Mouse (Mus musculus): ENCODE results near the gene Pbx4. TPM values are rescaled to one million over a fixed set of nuclear protein-coding genes. Genes with fewer than 3 reads are reported as not detected.

Pbx4 gene
- polyA plus RNA-seq, 1 experiment = 9.1 TPM

DNA sequence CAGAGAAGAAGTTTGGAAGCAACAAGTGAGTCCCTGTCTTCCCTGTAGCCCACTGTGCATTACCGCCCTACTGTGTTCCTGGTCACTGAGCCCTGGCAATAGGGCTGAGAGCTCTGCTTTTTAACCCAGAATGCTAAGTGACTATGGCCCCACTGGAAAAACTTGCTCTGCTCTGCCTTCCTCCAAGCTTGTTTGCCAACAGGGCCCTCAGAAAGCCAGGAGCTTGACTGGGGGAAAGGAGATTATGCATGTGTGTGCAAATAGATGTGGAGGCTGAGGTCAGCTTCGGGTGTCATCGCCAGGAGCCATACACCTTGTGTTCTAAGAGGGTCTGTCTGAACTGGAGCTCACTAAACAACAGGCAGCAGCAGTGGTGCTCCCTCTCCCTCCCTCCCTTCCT, 38.2 kb upstream of the Pbx4 start:
- H3K36me3 ChIP-seq (ENCODE audit: control insufficient read depth, insufficient read depth, low read length) = peaks cover 48% of the 10 kb centered on the region
- H3K27me3 ChIP-seq (ENCODE audit: control insufficient read depth, insufficient read depth, low read length) = no peaks in the 10 kb centered on the region
- no peak overlapping the region for H3K4me3 ChIP-seq (ENCODE audit: low read depth, low read length)
- TF ChIP-seq POLR2A (IDR thresholded peaks at IDR 0.05; ENCODE audit: low read depth, low read length) (no peak), CTCF (IDR thresholded peaks at IDR 0.05; ENCODE audit: extremely low read depth, insufficient read length, insufficient replicate concordance, low read depth, low read length) (no peak)
- 86% methylated on average over 3 of the region's 3 CpGs for WGBS
- H3K4me1 ChIP-seq (ENCODE audit: control insufficient read depth, insufficient read depth, insufficient read length, low read length) = peaks cover 4% of the 10 kb centered on the region; the same call in 1 of the 2 replicates
- no peak overlapping the region for H3K27ac ChIP-seq (ENCODE audit: insufficient read depth, low read depth, low read length)

DNA sequence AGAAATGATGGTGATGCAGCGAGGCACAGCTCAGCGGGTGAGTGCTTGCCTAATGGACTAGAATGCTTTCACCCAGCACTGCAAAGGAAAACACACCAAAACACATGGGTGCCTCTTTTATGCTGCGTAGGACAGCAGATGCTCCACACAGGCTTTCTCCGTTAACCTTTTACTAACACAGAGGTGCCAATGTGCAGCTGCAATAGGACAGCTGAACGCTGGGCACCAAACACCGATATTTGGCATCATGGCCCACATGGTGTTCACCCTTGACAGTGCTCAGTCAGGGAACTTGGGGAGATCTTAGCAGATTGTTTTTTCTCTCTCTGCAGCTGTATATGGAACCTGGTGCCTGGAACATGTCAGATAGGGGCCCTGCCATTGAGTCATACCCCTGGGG, 37.4 kb upstream of the Pbx4 start:
- H3K27me3 ChIP-seq (ENCODE audit: control insufficient read depth, insufficient read depth, low read length) = no peaks in the 10 kb centered on the region
- TF ChIP-seq CTCF (IDR thresholded peaks at IDR 0.05; ENCODE audit: extremely low read depth, insufficient read length, insufficient replicate concordance, low read depth, low read length) = no peak
- TF ChIP-seq POLR2A (IDR thresholded peaks at IDR 0.05; ENCODE audit: low read depth, low read length) = no peak
- 95% methylated on average over 6 of the region's 6 CpGs for WGBS
- no peak overlapping the region for H3K4me3 ChIP-seq (ENCODE audit: low read depth, low read length)
- peaks cover 56% of the 10 kb centered on the region for H3K36me3 ChIP-seq (ENCODE audit: control insufficient read depth, insufficient read depth, low read length)
- peaks cover 4% of the 10 kb centered on the region; the same call in 1 of the 2 replicates for H3K4me1 ChIP-seq (ENCODE audit: control insufficient read depth, insufficient read depth, insufficient read length, low read length)
- no peak overlapping the region for H3K27ac ChIP-seq (ENCODE audit: insufficient read depth, low read depth, low read length)

DNA sequence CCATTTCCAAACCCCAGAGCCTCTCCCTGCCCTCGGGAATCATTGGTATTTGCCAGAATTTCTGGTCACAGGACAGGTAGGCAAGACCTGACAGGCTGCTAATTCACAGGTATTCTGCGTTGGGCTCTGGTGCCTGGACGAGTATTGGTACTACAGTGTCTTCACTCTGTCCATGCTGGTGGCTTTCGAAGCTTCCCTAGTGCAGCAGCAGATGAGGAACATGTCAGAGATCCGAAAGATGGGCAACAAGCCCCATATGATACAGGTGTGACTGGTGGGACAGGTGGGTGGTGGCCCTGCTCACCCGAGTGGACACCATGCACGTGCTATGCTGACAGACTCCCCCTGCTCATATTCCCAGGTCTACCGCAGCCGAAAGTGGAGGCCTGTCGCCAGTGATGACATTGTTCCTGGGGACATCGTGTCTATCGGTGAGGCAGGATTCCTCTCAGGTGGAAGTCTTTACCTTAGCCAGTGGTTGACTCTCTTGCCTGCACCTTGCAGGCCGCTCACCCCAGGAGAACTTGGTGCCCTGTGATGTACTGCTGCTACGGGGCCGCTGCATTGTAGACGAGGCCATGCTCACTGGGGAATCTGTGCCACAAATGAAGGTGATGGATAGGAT, 35.5 kb upstream of the Pbx4 start:
- Histone ChIP-seq H3K27ac (ENCODE audit: insufficient read depth, low read depth, low read length) (no peak overlapping the region), H3K27me3 (ENCODE audit: control insufficient read depth, insufficient read depth, low read length) (no peaks in the 10 kb centered on the region), H3K36me3 (ENCODE audit: control insufficient read depth, insufficient read depth, low read length) (peaks cover 73% of the 10 kb centered on the region), H3K4me1 (ENCODE audit: control insufficient read depth, insufficient read depth, insufficient read length, low read length) (peaks cover 2% of the 10 kb centered on the region; the same call in 1 of the 2 replicates), H3K4me3 (ENCODE audit: low read depth, low read length) (no peak overlapping the region)
- WGBS = 93% methylated on average over 16 of the region's 16 CpGs
- TF ChIP-seq POLR2A (IDR thresholded peaks at IDR 0.05; ENCODE audit: low read depth, low read length) = no peak
- TF ChIP-seq CTCF (IDR thresholded peaks at IDR 0.05; ENCODE audit: extremely low read depth, insufficient read length, insufficient replicate concordance, low read depth, low read length) = no peak

DNA sequence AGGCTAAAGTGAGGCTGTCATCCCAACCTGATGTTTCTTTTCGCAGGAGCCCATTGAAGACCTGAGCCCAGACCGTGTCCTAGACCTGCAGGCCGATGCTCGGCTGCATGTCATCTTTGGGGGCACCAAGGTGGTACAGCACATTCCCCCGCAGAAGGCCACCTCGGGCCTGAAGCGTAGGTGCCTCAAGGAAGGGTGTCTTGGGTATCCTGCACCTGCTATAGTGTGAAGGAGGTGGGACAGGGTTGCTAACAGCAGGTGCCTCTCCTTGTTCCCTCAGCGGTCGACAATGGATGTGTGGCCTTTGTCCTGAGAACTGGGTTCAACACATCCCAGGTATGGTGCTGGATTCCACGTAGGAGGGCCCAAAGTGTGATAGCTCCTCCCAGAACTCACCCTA, 34.6 kb upstream of the Pbx4 start:
- no peak for TF ChIP-seq CTCF (IDR thresholded peaks at IDR 0.05; ENCODE audit: extremely low read depth, insufficient read length, insufficient replicate concordance, low read depth, low read length)
- Histone ChIP-seq H3K27me3 (ENCODE audit: control insufficient read depth, insufficient read depth, low read length) (no peaks in the 10 kb centered on the region), H3K4me1 (ENCODE audit: control insufficient read depth, insufficient read depth, insufficient read length, low read length) (no peaks in the 10 kb centered on the region; the same call in 1 of the 2 replicates), H3K27ac (ENCODE audit: insufficient read depth, low read depth, low read length) (no peak overlapping the region), H3K4me3 (ENCODE audit: low read depth, low read length) (no peak overlapping the region), H3K36me3 (ENCODE audit: control insufficient read depth, insufficient read depth, low read length) (peaks cover 81% of the 10 kb centered on the region)
- 89% methylated on average over 10 of the region's 10 CpGs for WGBS

DNA sequence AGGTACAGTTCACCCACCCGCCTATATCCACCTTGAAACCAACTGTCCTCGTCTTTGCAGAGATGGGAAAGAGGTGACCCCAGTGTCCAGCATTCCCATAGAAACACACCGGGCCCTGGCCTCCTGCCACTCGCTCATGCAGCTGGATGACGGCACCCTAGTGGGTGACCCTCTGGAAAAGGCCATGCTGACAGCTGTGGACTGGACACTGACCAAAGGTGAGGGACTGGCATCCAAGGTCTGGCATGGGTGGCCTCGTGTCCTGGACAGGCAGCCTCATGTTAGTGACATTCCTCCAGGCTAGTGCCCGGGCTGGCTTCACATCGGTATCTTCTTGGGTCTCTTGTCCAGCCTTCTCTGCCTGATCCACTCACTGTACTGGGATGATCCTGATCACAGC, 33.0 kb upstream of the Pbx4 start:
- H3K4me3 ChIP-seq (ENCODE audit: low read depth, low read length) = no peak overlapping the region
- no peak for TF ChIP-seq CTCF (IDR thresholded peaks at IDR 0.05; ENCODE audit: extremely low read depth, insufficient read length, insufficient replicate concordance, low read depth, low read length)
- TF ChIP-seq POLR2A (IDR thresholded peaks at IDR 0.05; ENCODE audit: low read depth, low read length) = no peak
- no peak overlapping the region for H3K27ac ChIP-seq (ENCODE audit: insufficient read depth, low read depth, low read length)
- 92% methylated on average over 8 of the region's 8 CpGs for WGBS
- H3K4me1 ChIP-seq (ENCODE audit: control insufficient read depth, insufficient read depth, insufficient read length, low read length) = no peaks in the 10 kb centered on the region
- no peaks in the 10 kb centered on the region for H3K27me3 ChIP-seq (ENCODE audit: control insufficient read depth, insufficient read depth, low read length)
- H3K36me3 ChIP-seq (ENCODE audit: control insufficient read depth, insufficient read depth, low read length) = peaks cover 92% of the 10 kb centered on the region

DNA sequence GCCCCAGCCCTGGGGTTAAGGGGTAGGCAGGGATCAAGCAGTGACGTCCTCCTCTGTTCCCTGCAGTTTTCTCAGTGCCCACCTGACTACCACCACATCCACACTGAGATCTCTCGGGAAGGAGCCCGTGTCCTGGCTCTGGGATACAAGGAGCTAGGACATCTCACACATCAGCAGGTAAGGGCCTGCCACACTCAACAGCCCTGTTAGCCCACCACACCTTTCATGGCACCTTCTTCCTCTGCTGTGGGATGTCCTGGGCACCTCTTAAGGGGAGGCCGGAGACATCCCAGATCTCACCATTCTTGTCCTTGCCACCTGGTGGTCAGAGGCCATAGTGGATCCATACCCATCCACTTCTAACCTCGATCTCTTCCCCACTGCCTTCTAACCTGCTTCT, 32.3 kb upstream of the Pbx4 start:
- no peaks in the 10 kb centered on the region for H3K27me3 ChIP-seq (ENCODE audit: control insufficient read depth, insufficient read depth, low read length)
- WGBS = 93% methylated on average over 5 of the region's 5 CpGs
- no peak for TF ChIP-seq CTCF (IDR thresholded peaks at IDR 0.05; ENCODE audit: extremely low read depth, insufficient read length, insufficient replicate concordance, low read depth, low read length)
- no peak for TF ChIP-seq POLR2A (IDR thresholded peaks at IDR 0.05; ENCODE audit: low read depth, low read length)
- H3K36me3 ChIP-seq (ENCODE audit: control insufficient read depth, insufficient read depth, low read length) = peaks cover 92% of the 10 kb centered on the region
- no peak overlapping the region for H3K27ac ChIP-seq (ENCODE audit: insufficient read depth, low read depth, low read length)
- H3K4me3 ChIP-seq (ENCODE audit: low read depth, low read length) = no peak overlapping the region
- no peaks in the 10 kb centered on the region for H3K4me1 ChIP-seq (ENCODE audit: control insufficient read depth, insufficient read depth, insufficient read length, low read length)

DNA sequence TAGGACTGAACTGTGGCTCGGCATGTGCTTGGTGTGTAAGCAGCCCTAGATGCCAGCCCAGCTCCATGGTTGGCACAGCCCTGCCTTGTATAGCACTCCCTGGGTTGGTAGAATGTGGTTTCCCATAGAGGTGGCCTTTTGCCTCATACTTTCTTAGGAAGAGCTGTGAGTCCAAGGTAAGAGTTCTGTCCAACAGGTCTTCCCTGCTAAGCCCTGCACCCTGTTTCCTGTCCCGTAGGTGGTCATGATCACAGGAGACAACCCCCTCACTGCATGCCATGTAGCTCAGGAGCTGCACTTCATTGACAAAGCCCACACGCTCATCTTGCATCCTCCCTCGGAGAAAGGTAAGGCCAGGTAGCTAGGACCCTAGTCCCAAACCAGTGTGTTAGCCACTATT, 30.5 kb upstream of the Pbx4 start:
- Histone ChIP-seq H3K27ac (ENCODE audit: insufficient read depth, low read depth, low read length) (no peak overlapping the region), H3K4me3 (ENCODE audit: low read depth, low read length) (no peak overlapping the region), H3K4me1 (ENCODE audit: control insufficient read depth, insufficient read depth, insufficient read length, low read length) (no peaks in the 10 kb centered on the region), H3K36me3 (ENCODE audit: control insufficient read depth, insufficient read depth, low read length) (peaks cover 95% of the 10 kb centered on the region), H3K27me3 (ENCODE audit: control insufficient read depth, insufficient read depth, low read length) (no peaks in the 10 kb centered on the region)
- no peak for TF ChIP-seq POLR2A (IDR thresholded peaks at IDR 0.05; ENCODE audit: low read depth, low read length)
- TF ChIP-seq CTCF (IDR thresholded peaks at IDR 0.05; ENCODE audit: extremely low read depth, insufficient read length, insufficient replicate concordance, low read depth, low read length) = no peak
- 91% methylated on average over 4 of the region's 4 CpGs for WGBS
